Mouse (Mus musculus) heart, embryonic 14.5 days (tissue): Measurements from ENCODE around the gene Slc39a11. TPM values are rescaled to one million over a fixed set of nuclear protein-coding genes. Genes with fewer than 3 reads are reported as not detected.

ENCODE experiments used
- ATAC-seq: fragments of 200-750 bp; cut with Nextera tagmentation; 2 replicates; pipeline ENCODE4 v1.8.0; 2017; ENCODE audit warnings: low read depth, moderate TSS enrichment; ENCODE audit not compliant: insufficient number of reproducible peaks, insufficient read depth, low FRiP score
- H3K27ac ChIP-seq, 2 experiments: fragments of 200-500 bp in 1 of 2; fragments of 300-500 bp in 1 of 2; sonication (generic) in 1 of 2; replicated peaks in 1 of 2; 2 replicates each; pipeline ENCODE4 v1.5.1; 2012 to 2014; ENCODE audit warnings: low read depth in 2 of 2, low read length in 2 of 2, control low read depth in 1 of 2, mild to moderate bottlenecking in 1 of 2, mixed read lengths in 1 of 2; ENCODE audit not compliant: control insufficient read depth in 1 of 2, insufficient read depth in 1 of 2
- H3K27me3 ChIP-seq: fragments of 300-500 bp; sonication (generic); 2 replicates; pipeline ENCODE4 v1.6.1; 2014; ENCODE audit warnings: mild to moderate bottlenecking, low read length, control low read depth; ENCODE audit not compliant: control insufficient read depth, insufficient read depth
- H3K36me3 ChIP-seq: fragments of 300-500 bp; sonication (generic); 2 replicates; pipeline ENCODE4 v1.6.1; 2014; ENCODE audit warnings: mild to moderate bottlenecking, control low read depth, low read length, mixed read lengths; ENCODE audit not compliant: control insufficient read depth, insufficient read depth
- H3K4me1 ChIP-seq, 2 experiments: fragments of 200-500 bp in 1 of 2; fragments of 300-500 bp in 1 of 2; sonication (generic) in 1 of 2; 2 replicates each; pipeline ENCODE4 v1.6.1; 2012 to 2014; ENCODE audit warnings: low read length in 2 of 2, control low read depth in 1 of 2, mixed read lengths in 1 of 2; ENCODE audit not compliant: control insufficient read depth in 2 of 2, insufficient read depth in 2 of 2
- H3K4me2 ChIP-seq: fragments of 300-500 bp; sonication (generic); 2 replicates; pipeline ENCODE4 v1.6.1; 2014; ENCODE audit warnings: mild to moderate bottlenecking, low read length
- H3K4me3 ChIP-seq, 2 experiments: fragments of 200-500 bp in 1 of 2; fragments of 300-500 bp in 1 of 2; sonication (generic) in 1 of 2; 2 replicates each; pipeline ENCODE4 v1.5.1; 2012 to 2014; ENCODE audit warnings: low read length in 2 of 2, mild to moderate bottlenecking in 2 of 2, control low read depth in 1 of 2, low read depth in 1 of 2, moderate library complexity in 1 of 2; ENCODE audit not compliant: control insufficient read depth in 1 of 2, insufficient read depth in 1 of 2
- H3K9ac ChIP-seq: fragments of 300-500 bp; sonication (generic); 2 replicates; pipeline ENCODE4 v1.6.1; 2014; ENCODE audit warnings: mild to moderate bottlenecking, low read length
- H3K9me3 ChIP-seq: fragments of 300-500 bp; sonication (generic); 2 replicates; pipeline ENCODE4 v1.6.1; 2016; ENCODE audit warnings: low read length, control low read depth; ENCODE audit not compliant: control insufficient read depth
- WGBS: fragments of 180-500 bp; shearing (Covaris S2); extraction: QIAGEN DNeasy Blood & Tissue Kit; methylation state at CpG from one replicate; pipeline ENCODE4 v1.1.7; 2014; 5-methylcytosine and 5-hydroxymethylcytosine counted together
- polyA plus RNA-seq: library from polyadenylated mRNA; unstranded; fragments of >200 nt; fragmentation: Nextera tagmentation; extraction: Ambion mirVana; gene quantifications from 2 replicates; pipeline ENCODE4 v1.2.1, GENCODE M21; 2014

Gene Slc39a11
- polyA plus RNA-seq, 1 experiment from 2014 or later = 13.6 TPM

DNA sequence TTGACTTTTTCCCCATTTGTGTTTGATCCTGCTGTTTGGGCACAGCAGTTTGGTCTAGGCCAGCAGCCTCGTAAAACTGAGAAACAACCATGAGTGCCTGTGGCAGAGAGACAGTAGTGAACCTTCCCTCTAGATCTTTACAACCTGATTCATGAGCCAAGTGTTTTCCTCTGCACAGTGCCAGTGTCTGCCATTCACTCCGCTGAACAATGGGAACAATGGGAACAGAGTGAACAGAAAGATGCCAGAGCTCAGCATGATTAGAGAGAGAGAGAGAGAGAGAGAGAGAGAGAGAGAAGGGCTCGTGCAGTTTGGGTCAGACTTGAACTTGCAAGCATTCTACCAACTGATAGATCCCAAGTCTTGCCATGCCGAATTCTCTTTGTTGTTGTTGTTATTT is 199.2 kb downstream of the Slc39a11 start:
- no peaks in the 10 kb centered on the region for H3K36me3 ChIP-seq
- 74% methylated on average over 4 of the region's 4 CpGs for WGBS
- H3K9ac ChIP-seq = no peak overlapping the region
- no peak for ATAC-seq
- no peak overlapping the region for H3K27ac ChIP-seq
- no peak overlapping the region for H3K4me3 ChIP-seq
- H3K4me1 ChIP-seq = no peaks in the 10 kb centered on the region; a peak in 1 of 4 replicates
- no peak overlapping the region for H3K4me2 ChIP-seq
- H3K9me3 ChIP-seq = no peaks in the 10 kb centered on the region
- no peaks in the 10 kb centered on the region for H3K27me3 ChIP-seq

DNA sequence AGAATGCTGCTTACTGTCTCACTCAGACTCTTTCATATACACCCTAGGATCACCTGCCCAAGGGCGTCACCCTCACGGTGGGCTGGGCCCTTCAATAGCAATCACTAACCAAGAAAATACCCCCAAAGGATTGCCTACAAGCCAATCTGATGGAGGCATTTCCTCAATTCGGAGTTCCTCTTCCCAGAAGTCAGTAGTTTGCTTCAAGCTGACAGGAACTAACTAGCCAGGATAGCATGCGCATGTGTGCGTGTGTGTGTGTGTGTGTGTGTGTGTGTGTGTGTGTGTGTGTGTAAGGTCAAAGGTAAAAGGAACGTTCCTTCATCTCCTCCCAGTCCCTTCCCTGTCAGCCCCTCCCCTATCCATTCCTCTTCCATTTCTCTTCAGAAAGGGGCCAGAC is 199.9 kb downstream of the Slc39a11 start:
- H3K27me3 ChIP-seq = 0 out of 2 replicates have a peak, but pooled peaks cover 4% of the 10 kb centered on the region
- no peaks in the 10 kb centered on the region for H3K9me3 ChIP-seq
- no peak overlapping the region for H3K27ac ChIP-seq
- WGBS = 87% methylated on average over 6 of the region's 6 CpGs
- no peak for ATAC-seq
- H3K4me2 ChIP-seq = no peak overlapping the region
- H3K4me1 ChIP-seq = no peaks in the 10 kb centered on the region; a peak in 1 of 4 replicates
- H3K9ac ChIP-seq = no peak overlapping the region
- no peak overlapping the region for H3K4me3 ChIP-seq
- H3K36me3 ChIP-seq = no peaks in the 10 kb centered on the region

DNA sequence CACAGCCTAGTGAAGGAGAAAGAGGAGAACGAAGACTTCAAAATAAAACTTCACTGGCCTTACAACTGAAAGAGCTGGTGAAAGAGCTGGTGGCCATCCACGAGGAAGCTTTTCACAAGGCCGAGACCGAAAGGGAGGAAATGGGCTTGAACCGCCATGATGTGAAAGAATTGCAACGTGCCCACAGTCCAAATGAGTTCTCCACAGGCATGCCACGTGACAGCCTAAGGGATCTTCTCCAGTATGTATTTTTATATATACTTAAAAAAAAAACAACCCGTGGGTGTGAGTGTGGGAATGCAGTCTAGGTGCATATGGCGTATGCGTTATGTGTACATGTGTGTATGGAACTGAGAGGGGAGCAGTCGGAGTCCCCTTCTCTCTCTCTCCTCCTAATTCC is 207.8 kb downstream of the Slc39a11 start:
- Histone ChIP-seq H3K27ac (no peak overlapping the region), H3K27me3 (peaks cover 18% of the 10 kb centered on the region), H3K4me1 (peaks cover 8 to 9% of the 10 kb centered on the region in 2 experiments; a peak in 2 of 4 replicates), H3K4me3 (no peak overlapping the region), H3K9me3 (peaks cover 6% of the 10 kb centered on the region), H3K4me2 (no peak overlapping the region), H3K36me3 (no peaks in the 10 kb centered on the region), H3K9ac (no peak overlapping the region)
- 93% methylated on average over 11 of the region's 11 CpGs for WGBS
- no peak for ATAC-seq

DNA sequence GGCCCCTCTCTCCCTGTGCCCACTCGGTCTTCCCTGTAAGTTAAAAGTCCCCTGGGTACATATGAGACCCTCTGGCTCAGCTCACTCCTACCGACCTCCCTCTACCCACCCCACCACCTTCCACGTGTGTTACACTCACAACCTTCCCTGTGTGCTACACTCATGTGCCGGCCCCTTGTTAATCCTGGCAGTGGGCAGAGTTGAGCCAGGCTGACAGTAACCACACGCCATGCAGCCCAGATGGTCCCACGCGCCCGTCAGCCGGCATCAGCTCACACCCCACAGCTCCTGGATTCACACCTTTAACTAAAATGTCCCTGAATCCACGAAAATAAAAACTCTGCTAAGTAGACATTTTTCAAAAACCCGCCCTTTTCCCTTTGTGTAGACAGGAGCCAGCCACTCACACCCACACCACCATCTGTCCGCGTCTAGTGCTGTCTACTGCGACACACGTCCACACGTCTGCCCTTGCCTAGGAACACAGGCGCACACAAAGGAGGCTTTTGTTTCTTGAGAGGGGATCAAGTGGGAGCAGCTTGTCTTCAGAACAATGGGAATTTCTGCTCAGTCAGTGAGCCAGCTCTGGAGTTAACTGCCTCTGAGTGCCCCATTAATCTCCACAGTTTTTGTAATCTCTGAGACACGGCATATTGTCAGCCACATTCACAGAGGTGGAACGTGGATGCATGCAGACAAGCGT is 210.4 kb downstream of the Slc39a11 start:
- Histone ChIP-seq H3K27me3 (peaks cover 13% of the 10 kb centered on the region), H3K9ac (no peak overlapping the region), H3K4me2 (no peak overlapping the region), H3K4me3 (no peak overlapping the region), H3K4me1 (peaks cover 6 to 8% of the 10 kb centered on the region in 2 experiments; a peak in 1 of 4 replicates), H3K27ac (no peak overlapping the region), H3K9me3 (peaks cover 6% of the 10 kb centered on the region), H3K36me3 (no peaks in the 10 kb centered on the region)
- ATAC-seq = no peak
- 55% methylated on average over 20 of the region's 20 CpGs for WGBS

DNA sequence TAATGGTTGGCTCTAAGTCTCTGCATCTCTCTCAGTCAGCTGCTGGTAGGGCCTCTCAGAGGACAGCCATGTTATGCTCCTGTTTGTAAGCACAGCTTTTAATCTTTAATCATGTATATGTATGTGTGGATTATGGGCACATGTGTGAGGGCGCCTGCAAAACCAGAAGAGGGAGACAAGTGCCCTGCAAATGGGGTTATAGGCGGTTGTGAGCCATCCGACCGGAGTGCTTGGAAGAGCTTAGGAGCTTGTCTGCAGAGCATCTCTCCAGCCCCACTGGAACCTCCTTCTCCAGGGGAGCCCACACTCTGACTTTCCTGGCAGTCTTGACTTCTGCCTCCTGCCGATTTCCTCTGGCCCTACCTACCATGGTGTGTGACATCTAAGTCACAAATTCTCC is 211.0 kb downstream of the Slc39a11 start:
- peaks cover 12% of the 10 kb centered on the region for H3K27me3 ChIP-seq
- 85% methylated on average over 5 of the region's 5 CpGs for WGBS

DNA sequence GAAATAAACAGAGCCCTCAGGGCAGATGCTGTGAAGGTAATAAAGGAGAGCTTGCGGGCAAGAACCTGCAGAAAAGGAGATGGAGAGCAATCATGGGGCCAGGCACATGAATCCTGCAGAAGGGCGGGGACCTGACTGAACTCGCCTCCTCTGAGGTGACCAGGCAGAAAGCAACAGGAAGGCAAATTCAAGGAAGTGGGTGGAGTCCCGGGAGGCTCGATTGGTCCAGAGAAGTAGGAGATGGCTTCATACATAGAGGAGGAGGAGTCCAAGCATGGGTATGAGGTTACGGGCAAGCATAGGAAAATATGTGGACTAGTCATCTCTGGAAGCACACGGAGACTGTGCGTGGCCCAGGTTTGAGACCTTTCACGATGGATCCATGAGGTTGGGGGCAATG is 212.5 kb downstream of the Slc39a11 start:
- H3K27me3 ChIP-seq = peaks cover 3% of the 10 kb centered on the region
- ATAC-seq = no peak
- no peak overlapping the region for H3K4me3 ChIP-seq
- no peak overlapping the region for H3K9ac ChIP-seq
- H3K36me3 ChIP-seq = no peaks in the 10 kb centered on the region
- peaks cover 6% of the 10 kb centered on the region for H3K9me3 ChIP-seq
- H3K27ac ChIP-seq = no peak overlapping the region
- WGBS = 83% methylated on average over 9 of the region's 9 CpGs
- H3K4me1 ChIP-seq = peaks cover 6 to 10% of the 10 kb centered on the region in 2 experiments; a peak in 2 of 4 replicates
- H3K4me2 ChIP-seq = no peak overlapping the region

More for the DNA sequence above, 211.0 kb downstream of the Slc39a11 start:
- Histone ChIP-seq H3K27ac (no peak overlapping the region), H3K9me3 (peaks cover 6% of the 10 kb centered on the region), H3K9ac (no peak overlapping the region), H3K4me3 (no peak overlapping the region), H3K4me1 (peaks cover 6 to 9% of the 10 kb centered on the region in 2 experiments; a peak in 2 of 4 replicates), H3K36me3 (no peaks in the 10 kb centered on the region), H3K4me2 (no peak overlapping the region)
- ATAC-seq = no peak

DNA sequence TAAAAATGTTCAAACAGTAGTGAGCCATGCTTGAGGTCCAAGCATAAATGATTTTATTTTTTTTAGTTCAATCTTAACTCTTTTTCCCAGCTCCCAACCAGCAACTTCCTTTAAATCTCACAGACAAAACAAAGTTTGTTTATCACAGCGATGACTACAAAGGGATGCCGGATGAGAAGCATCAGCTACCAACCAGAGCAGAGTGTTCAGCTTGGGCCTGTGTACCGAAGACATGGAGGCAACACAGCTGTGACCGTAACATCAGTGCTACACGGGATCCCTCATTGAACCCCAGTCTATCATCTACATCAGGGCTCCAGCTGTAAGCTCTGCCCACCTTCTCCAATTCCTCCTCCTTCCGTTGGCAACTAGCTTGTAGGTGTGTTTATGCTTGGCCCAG is 213.6 kb downstream of the Slc39a11 start:
- Histone ChIP-seq H3K27me3 (no peaks in the 10 kb centered on the region; the same call in 1 of the 2 replicates), H3K4me3 (no peak overlapping the region), H3K4me1 (peaks cover 6 to 10% of the 10 kb centered on the region in 2 experiments; a peak in 2 of 4 replicates), H3K9ac (no peak overlapping the region), H3K27ac (no peak overlapping the region), H3K9me3 (peaks cover 6% of the 10 kb centered on the region), H3K4me2 (no peak overlapping the region), H3K36me3 (no peaks in the 10 kb centered on the region)
- no peak for ATAC-seq
- 83% methylated on average over 6 of the region's 6 CpGs for WGBS
